Mouse (Mus musculus) CH12.LX (cell line): ENCODE measurements at regions not wholly inside any gene's neighbourhood (a gene's known extent, or its start where the extent isn't known, plus 50 kb on each side); places are given as distances from the start of the nearest gene placed in this dataset.

Experiments
- DNase-seq: peaks from one replicate; pipeline ENCODE4 v3.0.0-alpha.2; 2013; ENCODE audit errors: extremely low read depth
- H3K27ac ChIP-seq: 2 replicates; pipeline ENCODE4 v1.5.1; 2012; ENCODE audit warnings: low read depth, mild to moderate bottlenecking, control low read depth, moderate library complexity; ENCODE audit not compliant: insufficient read depth
- H3K27me3 ChIP-seq: replicated peaks from 2 replicates; pipeline ENCODE3; 2012; ENCODE audit warnings: inconsistent platforms
- H3K36me3 ChIP-seq, 2 experiments: replicated peaks in 1 of 2; 2 replicates each; pipeline versions ENCODE3 to v1.6.1; 2012; ENCODE audit warnings: inconsistent platforms in 1 of 2, low read length in 1 of 2, mild to moderate bottlenecking in 1 of 2, mixed read lengths in 1 of 2, moderate library complexity in 1 of 2; ENCODE audit not compliant: control insufficient read depth in 1 of 2, insufficient read depth in 1 of 2
- H3K4me1 ChIP-seq, 2 experiments: 2 replicates each; pipeline ENCODE4 v1.6.1; 2012; ENCODE audit warnings: inconsistent platforms in 1 of 2, moderate library complexity in 1 of 2; ENCODE audit not compliant: insufficient read depth in 2 of 2, control insufficient read depth in 1 of 2
- H3K4me2 ChIP-seq: 2 replicates; pipeline ENCODE4 v1.6.1; 2012; ENCODE audit warnings: low read depth, mild to moderate bottlenecking, control low read depth; ENCODE audit not compliant: poor library complexity, insufficient read depth, severe bottlenecking
- H3K4me3 ChIP-seq, 3 experiments: fragments of 150-350 bp in 1 of 3; sonication (generic) in 1 of 3; replicated peaks in 1 of 3; 2 replicates each; pipeline versions ENCODE3 to v1.5.1; 2011 to 2012; ENCODE audit warnings: low read depth in 2 of 3, low read length in 2 of 3, mild to moderate bottlenecking in 2 of 3, moderate library complexity in 2 of 3, control low read depth in 1 of 3, improper control_type of control experiment in 1 of 3, inconsistent platforms in 1 of 3, mixed read lengths in 1 of 3; ENCODE audit not compliant: poor library complexity in 1 of 3
- H3K79me2 ChIP-seq: replicated peaks from 2 replicates; pipeline ENCODE4 v1.6.1; 2012; ENCODE audit warnings: mild to moderate bottlenecking, moderate library complexity; ENCODE audit not compliant: control insufficient read depth, poor library complexity, insufficient read depth, severe bottlenecking; ENCODE audit errors: extremely low read depth
- H3K9ac ChIP-seq: 2 replicates; pipeline ENCODE4 v1.6.1; 2012; ENCODE audit warnings: low read depth, mild to moderate bottlenecking, control low read depth, moderate library complexity; ENCODE audit not compliant: insufficient read depth
- H3K9me3 ChIP-seq: replicated peaks from 2 replicates; pipeline ENCODE3; 2012; ENCODE audit warnings: low read length, inconsistent platforms, mixed read lengths
- CHD1 ChIP-seq: IDR thresholded peaks from 2 replicates; pipeline ENCODE4 v1.6.1; 2012; ENCODE audit warnings: low read depth, low read length, improper control_type of control experiment, inconsistent platforms
- CTCF ChIP-seq, 2 experiments: IDR thresholded peaks in 1 of 2; conservative IDR thresholded peaks in 1 of 2; 2 replicates each; pipeline ENCODE4 v1.5.1; 2011 to 2012; ENCODE audit warnings: low read depth in 2 of 2, low read length in 2 of 2, improper control_type of control experiment in 1 of 2, inconsistent platforms in 1 of 2, mild to moderate bottlenecking in 1 of 2, moderate library complexity in 1 of 2
- ELF1 ChIP-seq: IDR thresholded peaks from 2 replicates; pipeline ENCODE4 v1.6.1; 2014; ENCODE audit warnings: low read depth, mild to moderate bottlenecking, inconsistent platforms, low read length, improper control_type of control experiment
- EP300 ChIP-seq: IDR thresholded peaks from 2 replicates; pipeline ENCODE4 v1.6.1; 2011; ENCODE audit warnings: low read length, improper control_type of control experiment
- ETS1 ChIP-seq: conservative IDR thresholded peaks from 2 replicates; pipeline ENCODE4 v1.6.1; 2012; ENCODE audit warnings: low read depth, mild to moderate bottlenecking, inconsistent platforms, low read length, improper control_type of control experiment, moderate library complexity
- GABPA ChIP-seq: IDR thresholded peaks from 2 replicates; pipeline ENCODE4 v1.6.1; 2012; ENCODE audit warnings: low read depth, low read length, improper control_type of control experiment, inconsistent platforms; ENCODE audit not compliant: insufficient replicate concordance
- KAT2A ChIP-seq: IDR thresholded peaks from 2 replicates; pipeline ENCODE4 v1.6.1; 2012; ENCODE audit warnings: low read length, improper control_type of control experiment, inconsistent platforms; ENCODE audit not compliant: insufficient replicate concordance
- MAFK ChIP-seq: IDR thresholded peaks from 2 replicates; pipeline ENCODE4 v1.6.1; 2011; ENCODE audit warnings: low read length, improper control_type of control experiment; ENCODE audit not compliant: insufficient replicate concordance
- MAX ChIP-seq: IDR thresholded peaks from 2 replicates; pipeline ENCODE4 v1.6.1; 2011; ENCODE audit warnings: low read length, improper control_type of control experiment
- MXI1 ChIP-seq: IDR thresholded peaks from 2 replicates; pipeline ENCODE4 v1.6.1; 2011; ENCODE audit warnings: mild to moderate bottlenecking, low read depth, low read length, improper control_type of control experiment
- MYC ChIP-seq: IDR thresholded peaks from 2 replicates; pipeline ENCODE4 v1.6.1; 2011; ENCODE audit warnings: low read depth, mild to moderate bottlenecking, improper control_type of control experiment, low read length
- NRF1 ChIP-seq: IDR thresholded peaks from 2 replicates; pipeline ENCODE4 v1.6.1; 2014; ENCODE audit warnings: low read depth, mild to moderate bottlenecking, inconsistent platforms, low read length, improper control_type of control experiment, moderate library complexity
- PAX5 ChIP-seq: IDR thresholded peaks from 2 replicates; pipeline ENCODE4 v1.6.1; 2012; ENCODE audit warnings: low read length, inconsistent platforms, mixed read lengths
- POLR2AphosphoS2 ChIP-seq: IDR thresholded peaks from 2 replicates; pipeline ENCODE4 v1.6.1; 2011; ENCODE audit warnings: low read depth, low read length, improper control_type of control experiment
- RCOR1 ChIP-seq: conservative IDR thresholded peaks from 2 replicates; pipeline ENCODE4 v1.6.1; 2012; ENCODE audit warnings: low read depth, mild to moderate bottlenecking, inconsistent platforms, low read length, improper control_type of control experiment
- SIN3A ChIP-seq: IDR thresholded peaks from 2 replicates; pipeline ENCODE4 v1.6.1; 2012; ENCODE audit warnings: low read length, improper control_type of control experiment, inconsistent platforms
- TBP ChIP-seq: conservative IDR thresholded peaks from 2 replicates; pipeline ENCODE4 v1.6.1; 2011; ENCODE audit warnings: low read depth, low read length, improper control_type of control experiment
- TCF12 ChIP-seq: IDR thresholded peaks from 2 replicates; pipeline ENCODE4 v1.6.1; 2014; ENCODE audit warnings: low read depth, mild to moderate bottlenecking, inconsistent platforms, low read length, improper control_type of control experiment
- UBTF ChIP-seq: IDR thresholded peaks from 2 replicates; pipeline ENCODE4 v1.6.1; 2012; ENCODE audit warnings: low read depth, mild to moderate bottlenecking, inconsistent platforms, low read length, improper control_type of control experiment, moderate library complexity
- USF1 ChIP-seq: IDR thresholded peaks from 2 replicates; pipeline ENCODE4 v1.6.1; 2014; ENCODE audit warnings: low read depth, mild to moderate bottlenecking, inconsistent platforms, low read length, improper control_type of control experiment
- ZC3H11A ChIP-seq: IDR thresholded peaks from 2 replicates; pipeline ENCODE4 v1.6.1; 2012; ENCODE audit warnings: low read depth, mild to moderate bottlenecking, inconsistent platforms, low read length, improper control_type of control experiment
- ZKSCAN1 ChIP-seq: IDR thresholded peaks from 2 replicates; pipeline ENCODE4 v1.6.1; 2012; ENCODE audit warnings: low read depth, inconsistent platforms, low read length, improper control_type of control experiment, borderline replicate concordance
- dilution Hi-C: fragments of 300-500 bp; cut with MboI; formaldehyde crosslinking; loops from 2 replicates; pipeline ENCODE4 v1.14.3; 2020; ENCODE audit warnings: low sequenced_read_pairs; ENCODE audit not compliant: extremely low pct_unique_long_range_greater_than_20kb, extremely low pct_ligation_motif_present
- in situ Hi-C: fragments of 300-500 bp; cut with MboI; formaldehyde crosslinking; loops from 3 replicates; pipeline ENCODE4 v1.14.3; 2019; ENCODE audit warnings: low sequenced_read_pairs, low pct_ligation_motif_present, low pct_unique_long_range_greater_than_20kb, mixed read lengths

GRCm38 (mm10) chr3:101672943-101673342 lies 68.5 kb upstream of the Atp1a1 start:
- no peaks in the 10 kb centered on the region for H3K36me3 ChIP-seq
- H3K4me3 ChIP-seq = no peak overlapping the region
- no peak for TF ChIP-seq CTCF (conservative IDR thresholded peaks at IDR 0.05 in 1 of 2, IDR thresholded peaks at IDR 0.05 in 1 of 2; ENCODE audit: low read depth in 2 of 2, low read length in 2 of 2)
- no peak for TF ChIP-seq KAT2A
- no peak for TF ChIP-seq TBP
- no peak for TF ChIP-seq POLR2AphosphoS2
- no peak for TF ChIP-seq SIN3A
- no peak for TF ChIP-seq EP300
- no peak for TF ChIP-seq CHD1
- TF ChIP-seq TCF12 = no peak
- TF ChIP-seq MAFK = no peak
- no peak for TF ChIP-seq MYC
- TF ChIP-seq ZC3H11A = no peak
- TF ChIP-seq PAX5 = no peak
- TF ChIP-seq ETS1 = no peak
- TF ChIP-seq MXI1 = no peak
- no peak for TF ChIP-seq NRF1
- no peak for TF ChIP-seq UBTF
- no peak for TF ChIP-seq ELF1
- no peak for TF ChIP-seq ZKSCAN1
- TF ChIP-seq GABPA = no peak
- no peak for TF ChIP-seq MAX
- TF ChIP-seq, all 38 proteins: peak for 0
- Histone ChIP-seq H3K79me2 (no peaks in the 10 kb centered on the region), H3K9me3 (no peaks in the 10 kb centered on the region), H3K27ac (no peak overlapping the region), H3K27me3 (no peaks in the 10 kb centered on the region), H3K4me1 (peaks cover 0 to 8% of the 10 kb centered on the region in 2 experiments; a peak in 2 of 4 replicates), H3K9ac (no peak overlapping the region), H3K4me2 (no peak overlapping the region)
- in situ Hi-C loops (no loop called here), dilution Hi-C loops (no loop called here)
- no peak for DNase-seq

DNA sequence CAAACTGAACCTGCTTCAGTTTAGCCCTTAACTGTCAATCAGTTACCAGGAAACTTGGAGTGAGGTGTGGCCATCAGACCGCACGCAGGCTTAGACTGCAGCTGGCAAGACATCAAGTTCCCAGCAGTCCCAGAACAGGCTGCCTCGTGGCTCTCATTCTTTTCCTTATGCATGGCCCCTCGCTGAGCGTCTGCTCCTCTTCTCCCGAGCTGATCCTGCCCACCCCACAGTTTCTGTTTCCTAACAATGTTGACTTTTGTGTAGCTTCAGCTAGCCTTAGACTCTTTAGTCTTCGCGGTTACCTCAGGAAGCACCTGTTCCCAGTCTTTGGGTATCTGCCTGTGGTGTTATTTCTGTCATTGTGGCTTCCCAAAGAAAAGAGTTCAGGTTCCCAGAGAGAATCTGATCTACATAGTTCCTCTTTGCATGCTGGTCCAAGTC lies 66.1 kb upstream of the Atp1a1 start:
- H3K27me3 ChIP-seq = no peaks in the 10 kb centered on the region
- H3K4me2 ChIP-seq = no peak overlapping the region
- no peaks in the 10 kb centered on the region for H3K36me3 ChIP-seq
- peaks cover 0 to 8% of the 10 kb centered on the region in 2 experiments; a peak in 2 of 4 replicates for H3K4me1 ChIP-seq
- H3K4me3 ChIP-seq = no peak overlapping the region
- TF ChIP-seq USF1 (no peak), EP300 (peak; percentile 37; the same call in 1 of the 2 replicates), RCOR1 (no peak), PAX5 (no peak), CTCF (conservative IDR thresholded peaks at IDR 0.05 in 1 of 2, IDR thresholded peaks at IDR 0.05 in 1 of 2; ENCODE audit: low read depth in 2 of 2, low read length in 2 of 2) (no peak), ETS1 (no peak)
- TF ChIP-seq, all 38 proteins: peak for 1
- in situ Hi-C loops (no loop called here), dilution Hi-C loops (no loop called here)
- Histone ChIP-seq H3K27ac (no peak overlapping the region), H3K9ac (no peak overlapping the region), H3K9me3 (no peaks in the 10 kb centered on the region), H3K79me2 (no peaks in the 10 kb centered on the region)
- no peak for DNase-seq
